Mouse (Mus musculus) olfactory bulb, adult 2 months (tissue): Measurements from ENCODE around the gene Fxr2. TPM values are rescaled to one million over a fixed set of nuclear protein-coding genes. Genes with fewer than 3 reads are reported as not detected.

Experiments used
- H3K27ac ChIP-seq: fragments of 200-500 bp; 2 replicates; pipeline ENCODE4 v1.5.1; 2012; ENCODE audit warnings: low read depth, low read length; ENCODE audit not compliant: insufficient read depth
- H3K4me1 ChIP-seq: fragments of 200-500 bp; 2 replicates; pipeline ENCODE4 v1.6.1; 2012; ENCODE audit warnings: low read length; ENCODE audit not compliant: control insufficient read depth, insufficient read depth
- H3K4me3 ChIP-seq: fragments of 200-500 bp; 2 replicates; pipeline ENCODE4 v1.5.1; 2012; ENCODE audit warnings: mild to moderate bottlenecking, low read depth, low read length, moderate library complexity; ENCODE audit not compliant: insufficient read depth
- CTCF ChIP-seq: fragments of 200-500 bp; IDR thresholded peaks from 2 replicates; pipeline ENCODE4 v1.5.1; 2012; ENCODE audit warnings: low read depth, mild to moderate bottlenecking, low read length, moderate library complexity; ENCODE audit not compliant: insufficient read depth
- POLR2A ChIP-seq: fragments of 200-500 bp; IDR thresholded peaks from 2 replicates; pipeline ENCODE4 v1.6.1; 2012; ENCODE audit warnings: mild to moderate bottlenecking, low read depth, low read length, moderate library complexity; ENCODE audit not compliant: insufficient read depth
- WGBS: fragments of 180-500 bp; shearing (Covaris S2); methylation state at CpG from one replicate; pipeline ENCODE4 v1.1.7; 2018; 5-methylcytosine and 5-hydroxymethylcytosine counted together
- polyA plus RNA-seq: library from polyadenylated mRNA; stranded (reverse); fragments of >200 nt; gene quantifications from 2 replicates; pipeline ENCODE4 v1.2.4, GENCODE M21; 2012; ENCODE audit warnings: low replicate concordance; ENCODE audit not compliant: missing spikeins, insufficient read depth, insufficient read length

Gene Fxr2
- polyA plus RNA-seq, 1 experiment: not detected

- Histone ChIP-seq H3K4me1 (no peaks in the 10 kb centered on the region), H3K27ac (peak overlapping the region; percentile 98), H3K4me3 (peak overlapping the region; percentile 96)
- TF ChIP-seq CTCF (no peak), POLR2A (no peak)
- WGBS: 1% methylated on average over 43 of the region's 43 CpGs
Observed at GRCm38 (mm10) chr11:69671726-69672124, 38.9 kb downstream of the Fxr2 start.

GRCm38 (mm10) chr11:69672211-69672706 lies 39.5 kb downstream of the Fxr2 start, which contains the start of gene Eif4a1:
Gene Eif4a1 (minus strand): TSS chr11:69672423.
- TF ChIP-seq POLR2A (peak; percentile 95), CTCF (no peak)
- 0% methylated on average over 36 of the region's 36 CpGs for WGBS

GRCm38 (mm10) chr11:69679144-69679543 lies 46.4 kb downstream of the Fxr2 start:
- Histone ChIP-seq H3K4me1 (peaks cover 12% of the 10 kb centered on the region), H3K4me3 (no peak overlapping the region), H3K27ac (no peak overlapping the region)
- TF ChIP-seq POLR2A: no peak
- no peak for TF ChIP-seq CTCF
- WGBS: 96% methylated on average over 2 of the region's 2 CpGs

More at GRCm38 (mm10) chr11:69672211-69672706, 39.5 kb downstream of the Fxr2 start, which contains the start of gene Eif4a1:
- H3K4me3 ChIP-seq: peak within 1 kb of the TSS; percentile 96
- H3K27ac ChIP-seq: peak within 1 kb of the TSS; percentile 98
- H3K4me1 ChIP-seq: no peaks in the 10 kb centered on the region

- H3K4me3 ChIP-seq: no peak overlapping the region
- WGBS: 88% methylated on average over 30 of the region's 30 CpGs
Observed at GRCm38 (mm10) chr11:69680136-69680855, 47.5 kb downstream of the Fxr2 start.

GRCm38 (mm10) chr11:69681314-69682208 lies 48.8 kb downstream of the Fxr2 start, which contains the start of gene Senp3:
Gene Senp3 (minus strand): TSS chr11:69682084.
- TF ChIP-seq CTCF (no peak), POLR2A (peak; percentile 88)
- under 1% methylated on average over 80 of the region's 80 CpGs for WGBS
- peak within 1 kb of the TSS; percentile 52 for H3K27ac ChIP-seq
- H3K4me3 ChIP-seq: peak within 1 kb of the TSS; percentile 73
- peaks cover 27% of the 10 kb centered on the region for H3K4me1 ChIP-seq

More at GRCm38 (mm10) chr11:69680136-69680855, 47.5 kb downstream of the Fxr2 start:
- no peak for TF ChIP-seq POLR2A
- no peak for TF ChIP-seq CTCF
- no peak overlapping the region for H3K27ac ChIP-seq
- H3K4me1 ChIP-seq: peaks cover 17% of the 10 kb centered on the region

GRCm38 (mm10) chr11:69682209-69682839 lies 49.5 kb downstream of the Fxr2 start:
- TF ChIP-seq POLR2A (no peak), CTCF (no peak)
- H3K4me3 ChIP-seq: peak overlapping the region; percentile 73
- H3K27ac ChIP-seq: peak overlapping the region; percentile 52
- WGBS: 18% methylated on average over 24 of the region's 24 CpGs
- peaks cover 34% of the 10 kb centered on the region for H3K4me1 ChIP-seq

- TF ChIP-seq POLR2A (no peak), CTCF (peak; percentile 38; the same call in 1 of the 2 replicates)
- no peak overlapping the region for H3K4me3 ChIP-seq
- H3K4me1 ChIP-seq: peaks cover 34% of the 10 kb centered on the region
- 7% methylated on average over 12 of the region's 12 CpGs for WGBS
- peak overlapping the region; percentile 52 for H3K27ac ChIP-seq
Observed at GRCm38 (mm10) chr11:69682840-69683533, 50.2 kb downstream of the Fxr2 start.

GRCm38 (mm10) chr11:69683576-69683975 lies 50.8 kb downstream of the Fxr2 start:
- TF ChIP-seq POLR2A (no peak), CTCF (no peak)
- no peak overlapping the region for H3K27ac ChIP-seq
- no peak overlapping the region for H3K4me3 ChIP-seq
- 79% methylated on average over 7 of the region's 7 CpGs for WGBS
- peaks cover 34% of the 10 kb centered on the region for H3K4me1 ChIP-seq
